Mouse (Mus musculus) brain, embryonic 14.5 days (tissue): ENCODE results near the gene Adap1.

Source experiments
- CTCF ChIP-seq: fragments of 200-500 bp; IDR thresholded peaks from 2 replicates; pipeline ENCODE4 v1.5.1; 2012; ENCODE audit warnings: inconsistent platforms, mild to moderate bottlenecking, moderate library complexity, borderline replicate concordance; ENCODE audit not compliant: insufficient read depth, insufficient read length; ENCODE audit errors: extremely low read depth
- POLR2A ChIP-seq: fragments of 200-500 bp; IDR thresholded peaks from 2 replicates; pipeline ENCODE4 v1.6.1; 2012; ENCODE audit warnings: mild to moderate bottlenecking, inconsistent platforms, borderline replicate concordance; ENCODE audit not compliant: poor library complexity, insufficient read depth, insufficient read length, severe bottlenecking; ENCODE audit errors: extremely low read depth

- TF ChIP-seq CTCF: peak; percentile 96
- no peak for TF ChIP-seq POLR2A
Measured at GRCm38 (mm10) chr5:139355235-139355772, 29.9 kb upstream of the Adap1 start.
